Mouse (Mus musculus) MN1 (cell line): ENCODE measurements around the gene Efhd1.

Experiments used
- DNase-seq: peaks from one replicate; pipeline ENCODE4 v3.0.0-alpha.2; 2016; ENCODE audit warnings: low spot score

The Efhd1 gene

DNA sequence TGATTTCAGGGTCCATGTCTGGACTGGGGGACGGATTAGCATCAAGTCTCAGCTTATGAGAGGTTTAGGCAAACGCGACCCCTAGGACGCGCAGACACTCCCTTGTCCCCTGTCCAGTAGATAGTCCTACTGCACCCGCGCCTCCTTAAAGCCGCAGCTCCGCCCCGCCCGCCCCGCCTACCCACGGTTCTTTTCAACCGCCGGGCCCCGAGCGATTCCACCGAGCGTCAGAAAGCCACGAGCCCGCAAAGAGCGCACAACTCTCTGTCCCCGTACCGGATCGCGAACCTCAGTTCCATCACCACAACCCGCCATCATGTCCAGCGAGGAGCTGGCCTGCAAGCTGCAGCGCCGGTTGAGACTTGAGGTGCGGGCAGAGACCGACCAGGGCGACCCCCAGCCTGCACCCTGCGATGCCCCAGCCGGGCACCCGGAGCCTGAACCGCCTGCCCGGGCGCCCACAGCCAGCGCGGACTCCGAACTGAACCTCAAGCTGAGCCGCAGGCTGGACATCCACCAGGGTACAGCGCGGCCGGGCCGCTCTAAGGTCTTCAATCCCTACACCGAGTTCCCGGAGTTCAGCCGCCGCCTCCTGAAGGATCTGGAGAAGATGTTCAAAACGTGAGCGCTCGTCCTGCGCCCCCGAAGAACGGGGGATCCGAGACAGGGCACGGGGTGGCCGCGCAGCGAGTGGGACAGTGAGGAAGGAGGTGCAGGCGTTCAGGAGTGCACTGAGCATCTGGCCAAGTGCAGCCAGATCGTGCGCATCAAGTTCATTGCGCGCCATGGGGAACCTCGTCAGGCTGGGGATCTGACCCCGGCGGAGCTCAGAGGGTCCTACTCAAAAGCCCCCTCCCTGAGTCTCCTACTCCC, at the start of gene Efhd1:
Efhd1 (plus strand) TSS at position 230 of the 873 bp plus-strand sequence.
- DNase-seq = no peak

GRCm38 (mm10) chr1:87214748-87215147, 49.4 kb upstream of the Efhd1 start:
- peak; percentile 26 for DNase-seq

DNA sequence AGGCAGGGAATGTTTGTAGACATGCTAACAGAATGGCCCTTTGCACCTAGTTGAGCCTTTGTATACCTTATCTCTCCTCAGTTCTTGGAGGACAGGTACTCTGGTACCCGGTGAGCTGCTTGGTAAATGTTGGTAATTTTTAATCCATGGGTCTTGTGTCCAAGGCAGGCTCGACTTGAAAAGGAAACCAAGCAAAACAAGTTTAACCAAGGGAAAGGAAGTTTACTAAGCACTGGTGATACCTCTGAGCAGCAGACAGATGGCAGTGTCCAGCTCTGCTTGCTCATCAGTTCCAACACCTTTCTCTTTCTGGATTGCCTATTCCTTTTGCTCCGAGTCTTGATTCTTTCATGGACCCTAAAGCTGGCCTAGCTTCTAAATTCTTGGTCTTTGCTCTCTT, 46.2 kb upstream of the Efhd1 start:
- DNase-seq = peak; percentile 21

GRCm38 (mm10) chr1:87225739-87226138, 38.4 kb upstream of the Efhd1 start:
- DNase-seq = no peak

DNA sequence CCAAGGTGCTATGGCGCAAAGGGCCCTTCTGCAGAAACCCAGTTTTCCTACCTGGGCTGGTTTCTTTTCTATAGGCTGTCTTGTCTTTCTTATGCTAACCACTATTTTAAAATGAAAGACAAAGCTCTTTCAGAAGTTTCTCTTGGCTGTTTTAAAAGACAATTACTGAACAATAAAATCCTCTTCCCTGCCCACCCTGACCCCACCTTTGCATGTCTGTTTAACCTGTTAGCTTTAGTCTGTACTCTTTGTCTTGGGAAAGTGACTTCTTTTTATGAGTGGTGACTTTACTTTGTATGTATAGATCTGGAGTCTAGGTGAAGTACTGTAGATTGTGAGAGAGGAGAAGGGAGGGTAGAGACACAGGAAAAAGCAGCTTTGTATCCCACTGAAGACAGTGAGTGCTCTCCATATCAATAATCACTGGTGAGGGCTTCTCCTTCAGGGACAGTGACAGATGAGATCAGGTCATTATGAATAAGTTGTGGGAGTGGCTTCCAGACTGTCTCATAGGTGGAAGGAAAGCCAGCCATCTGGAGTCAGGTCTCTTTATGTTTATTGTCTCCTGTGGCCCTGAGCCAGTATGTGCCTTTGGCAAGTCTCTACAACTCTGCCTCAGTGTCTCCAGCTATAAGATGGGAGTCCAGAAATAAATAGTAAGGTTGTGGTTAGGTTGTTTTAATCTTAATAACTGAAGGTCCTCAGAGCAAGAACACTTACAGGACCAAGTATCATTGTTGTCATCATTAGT, 37.6 kb upstream of the Efhd1 start:
- DNase-seq = no peak

DNA sequence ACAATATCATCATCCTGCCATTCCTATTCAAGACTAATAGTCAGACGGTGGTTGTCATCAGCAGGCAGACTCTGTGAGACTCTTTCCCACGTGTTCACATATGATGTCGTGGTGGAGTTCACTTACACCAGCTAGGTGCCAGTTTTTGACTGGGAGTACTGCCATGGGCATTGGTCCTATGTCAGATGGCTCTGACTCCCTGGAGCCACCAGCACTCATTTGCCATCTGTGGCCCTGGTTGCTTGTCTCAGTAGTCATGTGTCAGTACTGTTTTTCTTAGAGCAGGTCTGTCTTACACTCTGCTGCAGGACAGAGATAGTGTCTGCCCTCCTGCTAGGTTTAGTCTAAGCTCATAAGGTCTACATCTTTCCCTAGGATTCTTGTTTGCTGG, 37.0 kb upstream of the Efhd1 start:
- no peak for DNase-seq

GRCm38 (mm10) chr1:87230606-87231005, 33.6 kb upstream of the Efhd1 start:
- no peak for DNase-seq

GRCm38 (mm10) chr1:87232197-87232596, 32.0 kb upstream of the Efhd1 start:
- DNase-seq = no peak

- DNase-seq = no peak
Observed at GRCm38 (mm10) chr1:87239056-87239455, 25.1 kb upstream of the Efhd1 start.

GRCm38 (mm10) chr1:87243021-87243420, 21.1 kb upstream of the Efhd1 start:
- no peak for DNase-seq

DNA sequence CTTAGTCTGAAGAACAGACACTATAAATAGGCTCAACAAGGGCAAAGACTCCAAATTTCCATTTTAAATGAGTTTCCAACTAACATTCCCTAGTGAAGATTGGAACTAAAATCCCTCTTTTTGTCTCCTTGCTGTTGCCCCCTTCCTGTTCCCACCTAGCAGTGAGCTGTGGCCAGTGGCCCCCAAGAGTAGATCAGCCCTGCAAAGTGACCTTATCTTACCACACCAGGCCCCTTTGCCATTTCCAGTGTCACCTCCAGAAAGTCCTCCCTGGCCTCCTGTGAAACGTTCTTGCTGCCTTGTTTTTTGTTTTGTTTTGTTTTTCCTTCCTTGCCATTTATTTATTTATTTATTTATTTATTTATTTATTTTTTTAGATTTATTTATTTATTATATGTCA, 18.7 kb upstream of the Efhd1 start:
- no peak for DNase-seq

DNA sequence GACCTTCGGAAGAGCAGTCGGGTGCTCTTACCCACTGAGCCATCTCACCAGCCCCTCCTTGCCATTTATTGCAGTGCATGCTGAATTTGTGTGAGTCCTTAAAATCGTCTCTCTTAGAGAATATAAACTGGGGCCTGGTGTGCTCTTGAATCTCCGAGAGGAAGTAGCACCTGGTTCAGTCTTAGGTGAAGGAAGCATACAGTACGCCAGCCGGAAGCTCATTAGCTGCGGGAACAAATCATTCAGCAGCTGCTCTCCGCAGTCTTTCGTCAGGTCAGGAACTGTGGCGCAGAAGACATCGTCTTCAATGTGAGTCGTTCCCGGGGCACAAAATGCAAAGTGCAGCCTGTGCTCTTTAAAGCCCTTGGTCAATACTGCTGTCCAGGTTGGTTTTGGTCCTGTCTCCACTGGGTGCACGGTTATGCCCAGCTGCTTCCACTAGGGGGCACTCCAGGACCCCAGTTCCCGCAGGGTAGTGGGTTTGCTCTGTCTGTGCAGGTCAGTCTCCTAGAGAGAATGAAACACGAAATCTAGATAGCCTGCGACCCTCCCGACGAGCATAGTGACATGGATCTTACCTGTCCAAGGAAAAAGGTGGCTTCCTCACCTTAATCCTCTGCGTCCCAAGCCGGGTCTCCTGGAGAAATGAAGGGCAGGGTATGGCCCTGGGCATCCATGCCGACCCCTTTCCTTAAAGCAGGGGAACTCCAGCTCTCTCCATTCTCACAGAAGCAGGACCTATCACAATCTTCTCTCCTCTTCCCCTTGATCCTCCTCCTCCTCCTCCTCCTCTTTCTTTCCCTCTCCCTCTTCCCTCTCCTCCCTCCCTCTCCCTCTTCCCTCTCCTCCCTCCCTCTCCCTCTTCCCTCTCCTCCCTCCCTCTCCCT, 18.0 kb upstream of the Efhd1 start:
- peak; percentile 79 for DNase-seq

DNA sequence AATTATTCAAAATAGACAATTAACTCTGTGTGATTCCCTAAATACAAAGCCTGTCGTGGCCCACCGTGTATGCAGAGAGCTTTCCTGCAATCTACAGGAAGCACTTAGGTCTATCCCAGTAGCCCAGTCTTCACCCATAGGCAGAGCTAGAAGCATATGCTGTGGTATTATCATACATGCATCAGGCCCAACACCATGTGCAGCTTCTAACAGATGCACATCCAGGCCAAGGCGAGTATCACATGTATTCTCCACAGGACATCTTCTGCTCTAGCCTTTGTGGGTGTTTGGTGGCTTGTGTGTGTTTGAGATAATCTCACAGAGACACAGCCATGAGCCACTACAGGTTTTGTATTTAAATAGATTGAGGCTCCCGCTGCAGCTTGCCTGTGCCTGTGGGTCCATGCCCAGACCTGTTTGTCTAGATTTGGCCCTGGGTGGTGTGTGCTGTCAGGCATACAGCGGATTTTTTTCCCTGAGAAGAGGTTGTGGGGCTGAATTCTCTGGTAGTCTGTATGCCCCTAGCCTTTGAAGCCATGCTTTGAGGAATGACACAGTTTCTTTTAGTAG, 12.0 kb upstream of the Efhd1 start:
- no peak for DNase-seq

GRCm38 (mm10) chr1:87255173-87255572, 9.0 kb upstream of the Efhd1 start:
- no peak for DNase-seq

GRCm38 (mm10) chr1:87257691-87258090, 6.5 kb upstream of the Efhd1 start:
- no peak for DNase-seq

- DNase-seq = no peak
Observed at GRCm38 (mm10) chr1:87258484-87258883, 5.7 kb upstream of the Efhd1 start.

- no peak for DNase-seq
Observed at GRCm38 (mm10) chr1:87259316-87259715, 4.8 kb upstream of the Efhd1 start.

DNA sequence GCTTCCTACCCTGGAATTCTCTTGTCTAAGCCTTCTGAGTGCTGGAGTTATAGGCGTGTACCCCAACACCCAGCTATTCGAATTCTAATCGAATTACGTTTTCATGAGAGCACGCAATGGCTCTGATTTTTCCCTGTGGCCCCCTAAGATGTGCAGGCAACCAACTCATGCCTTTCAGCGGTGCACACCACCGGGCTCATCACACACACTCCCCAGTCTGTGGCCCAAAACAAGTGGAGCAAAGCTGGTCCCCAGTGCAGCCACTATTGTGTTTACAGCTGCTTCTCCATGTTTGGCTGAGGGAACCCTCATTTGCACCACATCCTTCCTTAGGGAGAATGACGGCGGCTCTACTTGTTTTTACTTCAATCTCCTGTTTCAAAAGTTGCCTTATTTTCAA, 906 bp upstream of the Efhd1 start:
- no peak for DNase-seq

DNA sequence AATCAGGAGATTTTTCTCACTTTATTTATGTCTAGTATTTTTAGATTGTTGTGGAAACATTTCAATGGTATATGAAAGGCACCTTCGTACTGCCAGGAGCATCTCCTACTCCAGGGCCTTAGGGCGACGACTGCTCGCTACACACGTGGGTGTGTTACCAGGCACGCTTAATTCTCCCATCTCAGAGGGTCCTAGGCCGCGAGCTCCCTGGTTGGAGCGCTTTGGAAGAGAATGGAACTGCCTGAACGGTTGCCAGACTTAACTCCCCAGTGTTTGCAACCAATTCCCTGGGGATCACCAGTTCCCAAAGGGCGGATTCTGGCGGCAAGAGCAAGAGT, 398 bp upstream of the Efhd1 start:
- no peak for DNase-seq

GRCm38 (mm10) chr1:87265200-87265599, 1.0 kb downstream of the Efhd1 start:
- no peak for DNase-seq

DNA sequence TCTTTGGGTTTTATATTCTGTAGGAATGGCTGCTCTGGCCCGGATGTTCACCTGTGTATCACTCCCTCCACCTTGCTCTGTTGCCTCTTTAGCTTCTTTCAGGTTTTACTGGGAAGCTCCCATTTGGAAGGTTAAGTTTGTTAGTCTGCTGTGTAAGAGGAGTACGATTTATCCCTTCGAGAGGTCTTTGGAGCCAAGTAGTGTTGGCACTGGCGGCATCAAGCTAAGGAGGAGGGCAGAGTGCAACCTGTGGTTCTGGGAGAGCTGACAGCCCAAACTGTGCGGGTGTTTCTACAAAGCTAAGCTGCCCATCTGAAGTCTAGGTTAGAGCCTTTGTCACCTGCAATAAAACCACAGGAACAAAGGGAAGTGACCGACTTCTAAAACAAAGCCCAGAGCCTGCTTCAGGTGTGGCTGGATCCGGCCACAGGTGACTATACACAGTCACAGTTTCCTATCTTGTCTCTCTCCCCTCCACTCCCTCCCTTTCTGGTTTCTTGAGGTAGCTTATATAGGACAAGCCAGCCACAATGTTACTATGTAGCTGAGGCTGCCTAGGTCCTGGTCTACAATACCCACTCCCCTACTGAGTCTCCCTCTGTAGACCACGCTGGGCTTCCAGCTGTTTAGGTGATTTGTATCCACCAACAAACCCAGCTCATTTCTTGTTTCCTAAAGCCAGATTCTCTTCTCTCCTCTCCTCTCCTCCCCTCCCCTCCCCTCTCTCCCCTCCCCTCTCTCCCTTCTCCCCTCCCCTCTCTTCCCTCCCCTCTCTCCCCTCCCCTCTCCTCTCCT, 2.3 kb downstream of the Efhd1 start:
- DNase-seq = no peak
